Mouse (Mus musculus) heart, postnatal 10 days (tissue): ENCODE measurements around the gene Fars2. TPM values are rescaled to one million over a fixed set of nuclear protein-coding genes. Genes with fewer than 3 reads are reported as not detected.
A peak's percentile ranks its signal among the peaks of the same experiment; 100 is the strongest.

Source experiments
- DNase-seq, 2 experiments: peaks; one replicate each; pipeline ENCODE4 v3.0.0; 2021
- intact Hi-C: fragments of 180-260 bp; cut with DNase I; formaldehyde crosslinking; loops from one replicate; pipeline ENCODE4 v1.15.1; 2025
- total RNA-seq, 2 experiments: library from RNA; stranded (reverse); gene quantifications; 2 replicates each; pipeline ENCODE4 v1.2.3; 2021

The Fars2 gene
- total RNA-seq, 2 experiments from 2014 or later, result 69.7 to 73.3 TPM

- intact Hi-C loops, result no loop called here
- DNase-seq, result no peak
Measured at GRCm38 (mm10) chr13:36550694-36551093, 433.5 kb downstream of the Fars2 start.

- intact Hi-C loops, result no loop called here
- DNase-seq, result no peak
Measured at GRCm38 (mm10) chr13:36552522-36553246, 435.5 kb downstream of the Fars2 start.

- no peak for DNase-seq
- intact Hi-C loops, result no loop called here
Measured at GRCm38 (mm10) chr13:36553247-36553642, 436.0 kb downstream of the Fars2 start.

GRCm38 (mm10) chr13:36554743-36555142, 437.5 kb downstream of the Fars2 start:
- intact Hi-C loops, result no loop called here
- DNase-seq, result no peak

- intact Hi-C loops, result no loop called here
- DNase-seq, result peak in 1 of 2 experiments; percentile 30
Measured at GRCm38 (mm10) chr13:36562447-36563441, 445.5 kb downstream of the Fars2 start.

GRCm38 (mm10) chr13:36564764-36565315, 447.6 kb downstream of the Fars2 start:
- intact Hi-C loops, result no loop called here

GRCm38 (mm10) chr13:36576781-36577180, 459.6 kb downstream of the Fars2 start:
- DNase-seq, result no peak
- intact Hi-C loops, result no loop called here

More at GRCm38 (mm10) chr13:36564764-36565315, 447.6 kb downstream of the Fars2 start:
- no peak for DNase-seq

- intact Hi-C loops, result no loop called here
Measured at GRCm38 (mm10) chr13:36577916-36578568, 460.8 kb downstream of the Fars2 start.

GRCm38 (mm10) chr13:36578569-36579333, 461.5 kb downstream of the Fars2 start:
- DNase-seq, result peak; percentile 56 to 65
- intact Hi-C loops, result no loop called here

More at GRCm38 (mm10) chr13:36577916-36578568, 460.8 kb downstream of the Fars2 start:
- DNase-seq, result peak; percentile 8 to 23

- DNase-seq, result no peak
- intact Hi-C loops, result no loop called here
Measured at GRCm38 (mm10) chr13:36582406-36583070, 465.3 kb downstream of the Fars2 start.

- no peak for DNase-seq
- intact Hi-C loops, result no loop called here
Measured at GRCm38 (mm10) chr13:36583481-36584151, 466.4 kb downstream of the Fars2 start.

- intact Hi-C loops, result no loop called here
Measured at GRCm38 (mm10) chr13:36584197-36584596, 467.0 kb downstream of the Fars2 start.

GRCm38 (mm10) chr13:36589092-36589491, 471.9 kb downstream of the Fars2 start:
- intact Hi-C loops, result no loop called here
- DNase-seq, result no peak

More at GRCm38 (mm10) chr13:36584197-36584596, 467.0 kb downstream of the Fars2 start:
- DNase-seq, result no peak

- no peak for DNase-seq
- intact Hi-C loops, result no loop called here
Measured at GRCm38 (mm10) chr13:36592291-36592690, 475.1 kb downstream of the Fars2 start.

- intact Hi-C loops, result no loop called here
- no peak for DNase-seq
Measured at GRCm38 (mm10) chr13:36606717-36607116, 489.5 kb downstream of the Fars2 start.

- intact Hi-C loops, result no loop called here
- no peak for DNase-seq
Measured at GRCm38 (mm10) chr13:36607871-36608270, 490.7 kb downstream of the Fars2 start.

GRCm38 (mm10) chr13:36610426-36610825, 493.2 kb downstream of the Fars2 start:
- intact Hi-C loops, result no loop called here
- DNase-seq, result no peak
